Mouse (Mus musculus) brain, adult 10 weeks (tissue): ENCODE measurements around the gene 1700018F24Rik. TPM values are rescaled to one million over a fixed set of nuclear protein-coding genes. Genes with fewer than 3 reads are reported as not detected.

Experiments used
- polyA plus RNA-seq: library from polyadenylated mRNA; stranded (reverse); fragments of 350-450 nt; fragmentation: Illumina TruSeq; extraction: RNeasy Lipid Tissue Mini Kit (QIAGEN cat#74804); gene quantifications from one replicate; pipeline ENCODE4 v1.2.3, GENCODE M21; 2015; ENCODE audit warnings: low read depth, low replicate concordance

Gene 1700018F24Rik
- not detected for polyA plus RNA-seq

GRCm38 (mm10) chr5:145042690-145043089 is at the start of gene 1700018F24Rik:
1700018F24Rik (plus strand) TSS chr5:145042990.

GRCm38 (mm10) chr5:145032391-145032790 is 10.4 kb upstream of the 1700018F24Rik start, which contains the start of gene Gm4871:
Gm4871 (minus strand) TSS chr5:145032754.

GRCm38 (mm10) chr5:145083632-145084451 is 41.1 kb downstream of the 1700018F24Rik start, which contains the start of the genes Arpc1a and Kpna7:
Arpc1a (plus strand) TSS chr5:145083830.
Kpna7 (minus strand) TSS chr5:145084030.

Other genes with a start within 250 kb of the 1700018F24Rik start
- gene Smurf1, start 77.1 kb upstream of the 1700018F24Rik start, polyA plus RNA-seq = 23.9 TPM
- not detected for gene Gm4871, start 10.2 kb upstream of the 1700018F24Rik start, polyA plus RNA-seq
- gene Arpc1a, start 40.8 kb downstream of the 1700018F24Rik start, polyA plus RNA-seq = 286 TPM
- not detected for gene Kpna7, start 41.0 kb downstream of the 1700018F24Rik start, polyA plus RNA-seq
- 44.7 TPM for gene Arpc1b, start 71.2 kb downstream of the 1700018F24Rik start, polyA plus RNA-seq
- gene Pdap1, start 97.2 kb downstream of the 1700018F24Rik start, polyA plus RNA-seq = 115 TPM
- gene Bud31, start 97.4 kb downstream of the 1700018F24Rik start, polyA plus RNA-seq = 150 TPM
- gene Ptcd1, start 124.1 kb downstream of the 1700018F24Rik start, polyA plus RNA-seq = 18.1 TPM
- 20.5 TPM for gene Cpsf4, start 124.2 kb downstream of the 1700018F24Rik start, polyA plus RNA-seq
- 411 TPM for gene Atp5j2, start 149.1 kb downstream of the 1700018F24Rik start, polyA plus RNA-seq
- gene Zkscan14, start 158.9 kb downstream of the 1700018F24Rik start, polyA plus RNA-seq = 11.2 TPM
- gene Zkscan5, start 161.6 kb downstream of the 1700018F24Rik start, polyA plus RNA-seq = 10.4 TPM
- gene Zfp655, start 188.7 kb downstream of the 1700018F24Rik start, polyA plus RNA-seq = 33.8 TPM
- 11.9 TPM for gene Zscan25, start 237.5 kb downstream of the 1700018F24Rik start, polyA plus RNA-seq